Mouse (Mus musculus): ENCODE results near the gene Fam89b.

The Fam89b gene

GRCm38 (mm10) chr19:5684236-5684635 is 45.2 kb downstream of the Fam89b start:
- no peak for DNase-seq (ENCODE audit: low spot score)

- no peak for DNase-seq (ENCODE audit: low spot score)
Observed at GRCm38 (mm10) chr19:5680432-5680831, 49.0 kb downstream of the Fam89b start.
